Mouse (Mus musculus) bone marrow macrophage, adult 2 months (primary cell): Measurements from ENCODE around the gene Trappc4.
"Not testable (repeated sequence)": the region's sequence is repeated elsewhere in the genome, so short reads cannot be mapped to it uniquely, and the experiment has no call there.

ENCODE experiments used
- CTCF ChIP-seq: IDR thresholded peaks from 2 replicates; pipeline ENCODE4 v1.5.1; 2012; ENCODE audit warnings: low read depth, mild to moderate bottlenecking, low read length, moderate library complexity
- POLR2A ChIP-seq: IDR thresholded peaks from 2 replicates; pipeline ENCODE4 v1.6.1; 2012; ENCODE audit warnings: mild to moderate bottlenecking, low read depth, low read length, borderline replicate concordance

DNA sequence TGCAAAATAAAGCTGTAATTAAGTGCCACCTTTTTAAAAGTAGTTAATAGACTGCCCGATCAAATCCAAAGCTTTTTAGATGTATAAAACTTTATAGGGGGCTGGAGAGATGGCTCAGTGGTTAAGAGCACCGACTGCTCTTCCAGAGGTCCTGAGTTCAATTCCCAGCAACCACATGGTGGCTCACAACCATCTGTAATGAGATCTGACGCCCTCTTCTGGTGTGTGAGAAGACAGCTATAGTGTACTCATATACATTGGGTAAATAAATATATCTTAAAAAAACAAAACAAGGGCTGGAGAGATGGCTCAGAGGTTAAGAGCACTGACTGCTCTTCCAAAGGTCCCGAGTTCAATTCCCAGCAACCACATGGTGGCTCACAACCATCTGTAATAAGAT is 45.5 kb downstream of the Trappc4 start:
- not testable (repeated sequence) for TF ChIP-seq POLR2A, CTCF
